Mouse (Mus musculus) midbrain, embryonic 14.5 days (tissue): ENCODE measurements around the gene Fam209. TPM values are rescaled to one million over a fixed set of nuclear protein-coding genes. Genes with fewer than 3 reads are reported as not detected.

Source experiments
- ATAC-seq: fragments of 200-750 bp; cut with Nextera tagmentation; 2 replicates; pipeline ENCODE4 v1.8.0; 2017; ENCODE audit warnings: moderate number of reproducible peaks, moderate library complexity; ENCODE audit not compliant: low FRiP score, low TSS enrichment
- DNase-seq: peaks from one replicate; pipeline ENCODE4 v3.0.0-alpha.2; 2015
- H3K27ac ChIP-seq: fragments of 300-500 bp; sonication (generic); replicated peaks from 2 replicates; pipeline ENCODE4 v1.5.1; 2014; ENCODE audit warnings: mild to moderate bottlenecking, low read depth, low read length, moderate library complexity
- H3K27me3 ChIP-seq: fragments of 300-500 bp; sonication (generic); 2 replicates; pipeline ENCODE4 v1.6.1; 2014; ENCODE audit warnings: low read length, control low read depth, mixed read lengths; ENCODE audit not compliant: control insufficient read depth, insufficient read depth
- H3K36me3 ChIP-seq: fragments of 300-500 bp; sonication (generic); 2 replicates; pipeline ENCODE4 v1.6.1; 2014; ENCODE audit warnings: low read length, control low read depth; ENCODE audit not compliant: control insufficient read depth, insufficient read depth
- H3K4me1 ChIP-seq: fragments of 300-500 bp; sonication (generic); 2 replicates; pipeline ENCODE4 v1.6.1; 2014; ENCODE audit warnings: mild to moderate bottlenecking, antibody characterized with exemption, low read length, control low read depth; ENCODE audit not compliant: control insufficient read depth, insufficient read depth
- H3K4me2 ChIP-seq: fragments of 300-500 bp; sonication (generic); 2 replicates; pipeline ENCODE4 v1.6.1; 2014; ENCODE audit warnings: mild to moderate bottlenecking, low read length, moderate library complexity
- H3K4me3 ChIP-seq: fragments of 300-500 bp; sonication (generic); replicated peaks from 2 replicates; pipeline ENCODE4 v1.5.1; 2014; ENCODE audit warnings: low read depth, low read length
- H3K9ac ChIP-seq: fragments of 300-500 bp; sonication (generic); replicated peaks from 2 replicates; pipeline ENCODE4 v1.6.1; 2014; ENCODE audit warnings: mild to moderate bottlenecking, low read length, moderate library complexity
- H3K9me3 ChIP-seq: fragments of 300-500 bp; sonication (generic); 2 replicates; pipeline ENCODE4 v1.6.1; 2016; ENCODE audit warnings: low read length, control low read depth, mixed read lengths; ENCODE audit not compliant: control insufficient read depth
- whole genome bisulfite sequencing: fragments of 180-500 bp; shearing (Covaris S2); extraction: QIAGEN DNeasy Blood & Tissue Kit; methylation state at CpG from one replicate; pipeline ENCODE4 v1.1.7; 2014; 5-methylcytosine and 5-hydroxymethylcytosine counted together
- polyA plus RNA-seq: library from polyadenylated mRNA; unstranded; fragments of >200 nt; fragmentation: Nextera tagmentation; extraction: Ambion mirVana; gene quantifications from 2 replicates; pipeline ENCODE4 v1.2.1, GENCODE M21; 2014

Gene Fam209
- polyA plus RNA-seq, 1 experiment from 2014 or later, result 0.76 TPM

- no peak overlapping the region for H3K4me2 ChIP-seq
- ATAC-seq, result no peak
- peak; percentile 49 for DNase-seq
- no peaks in the 10 kb centered on the region for H3K9me3 ChIP-seq
- H3K9ac ChIP-seq, result no peak overlapping the region
- H3K36me3 ChIP-seq, result peaks cover 62% of the 10 kb centered on the region
- no peaks in the 10 kb centered on the region for H3K27me3 ChIP-seq
- no peak overlapping the region for H3K4me3 ChIP-seq
- no peak overlapping the region for H3K27ac ChIP-seq
- WGBS, result 86% methylated on average over 11 of the region's 11 CpGs
- no peaks in the 10 kb centered on the region for H3K4me1 ChIP-seq
Observed at GRCm38 (mm10) chr2:172468346-172468819, 3.9 kb upstream of the Fam209 start.

- Histone ChIP-seq H3K27me3 (no peaks in the 10 kb centered on the region), H3K27ac (no peak overlapping the region), H3K9me3 (no peaks in the 10 kb centered on the region), H3K36me3 (peaks cover 15% of the 10 kb centered on the region), H3K9ac (no peak overlapping the region), H3K4me2 (no peak overlapping the region), H3K4me3 (no peak overlapping the region), H3K4me1 (no peaks in the 10 kb centered on the region)
- ATAC-seq (no peak), DNase-seq (peak; percentile 35)
- 75% methylated on average over 8 of the region's 8 CpGs for WGBS
Observed at GRCm38 (mm10) chr2:172473591-172473990, 1.3 kb downstream of the Fam209 start.

- WGBS, result 32% methylated on average over 6 of the region's 6 CpGs
- Histone ChIP-seq H3K36me3 (peaks cover 1% of the 10 kb centered on the region; the same call in 1 of the 2 replicates), H3K4me3 (no peak overlapping the region), H3K9me3 (no peaks in the 10 kb centered on the region), H3K4me1 (no peaks in the 10 kb centered on the region), H3K9ac (no peak overlapping the region), H3K27me3 (no peaks in the 10 kb centered on the region), H3K4me2 (no peak overlapping the region), H3K27ac (no peak overlapping the region)
- ATAC-seq (no peak), DNase-seq (no peak)
Observed at GRCm38 (mm10) chr2:172474970-172475369, 2.6 kb downstream of the Fam209 start.

GRCm38 (mm10) chr2:172476707-172477260 is 4.5 kb downstream of the Fam209 start:
- no peaks in the 10 kb centered on the region for H3K36me3 ChIP-seq
- DNase-seq, result no peak
- WGBS, result 41% methylated on average over 10 of the region's 10 CpGs

GRCm38 (mm10) chr2:172477350-172477749 is 5.0 kb downstream of the Fam209 start:
- DNase-seq, result no peak
- no peaks in the 10 kb centered on the region for H3K4me1 ChIP-seq
- H3K4me3 ChIP-seq, result no peak overlapping the region
- WGBS, result 34% methylated on average over 3 of the region's 3 CpGs
- H3K27ac ChIP-seq, result no peak overlapping the region
- H3K4me2 ChIP-seq, result no peak overlapping the region
- no peaks in the 10 kb centered on the region for H3K9me3 ChIP-seq
- H3K36me3 ChIP-seq, result no peaks in the 10 kb centered on the region
- H3K9ac ChIP-seq, result no peak overlapping the region
- ATAC-seq, result no peak
- no peaks in the 10 kb centered on the region for H3K27me3 ChIP-seq

More at GRCm38 (mm10) chr2:172476707-172477260, 4.5 kb downstream of the Fam209 start:
- Histone ChIP-seq H3K4me2 (no peak overlapping the region), H3K9ac (no peak overlapping the region), H3K4me1 (no peaks in the 10 kb centered on the region), H3K9me3 (no peaks in the 10 kb centered on the region), H3K4me3 (no peak overlapping the region), H3K27ac (no peak overlapping the region), H3K27me3 (no peaks in the 10 kb centered on the region)
- no peak for ATAC-seq

GRCm38 (mm10) chr2:172477860-172478259 is 5.5 kb downstream of the Fam209 start:
- ATAC-seq (no peak), DNase-seq (peak; percentile 88)
- no peak overlapping the region for H3K9ac ChIP-seq
- H3K4me1 ChIP-seq, result no peaks in the 10 kb centered on the region
- H3K4me2 ChIP-seq, result no peak overlapping the region
- WGBS, result 3% methylated on average over 2 of the region's 2 CpGs
- no peaks in the 10 kb centered on the region for H3K27me3 ChIP-seq
- H3K27ac ChIP-seq, result no peak overlapping the region
- H3K9me3 ChIP-seq, result no peaks in the 10 kb centered on the region
- H3K36me3 ChIP-seq, result no peaks in the 10 kb centered on the region
- H3K4me3 ChIP-seq, result no peak overlapping the region

- 63% methylated on average over 7 of the region's 7 CpGs for WGBS
- Histone ChIP-seq H3K4me3 (no peak overlapping the region), H3K9me3 (no peaks in the 10 kb centered on the region), H3K27ac (no peak overlapping the region), H3K9ac (no peak overlapping the region), H3K36me3 (no peaks in the 10 kb centered on the region), H3K4me1 (no peaks in the 10 kb centered on the region), H3K27me3 (no peaks in the 10 kb centered on the region), H3K4me2 (no peak overlapping the region)
- no peak for ATAC-seq
- DNase-seq, result no peak
Observed at GRCm38 (mm10) chr2:172480296-172480695, 8.0 kb downstream of the Fam209 start.

GRCm38 (mm10) chr2:172481654-172482385 is 9.5 kb downstream of the Fam209 start:
- 89% methylated on average over 16 of the region's 16 CpGs for WGBS
- H3K4me1 ChIP-seq, result no peaks in the 10 kb centered on the region
- H3K27me3 ChIP-seq, result no peaks in the 10 kb centered on the region
- H3K4me3 ChIP-seq, result no peak overlapping the region
- no peak overlapping the region for H3K27ac ChIP-seq
- no peak overlapping the region for H3K4me2 ChIP-seq
- no peaks in the 10 kb centered on the region for H3K9me3 ChIP-seq
- no peak for ATAC-seq
- no peak overlapping the region for H3K9ac ChIP-seq
- H3K36me3 ChIP-seq, result no peaks in the 10 kb centered on the region
- no peak for DNase-seq
